Comparison of ENCODE assay signal across 12 mouse cellular contexts in genomic region chr4:134019210-134019609, GRCm38 (mm10). TPM values are rescaled to one million over a fixed set of nuclear protein-coding genes. Genes with fewer than 3 reads are reported as not detected.
DNase-seq lines count a peak whose midpoint lies in the region; ATAC-seq and TF ChIP-seq lines count a peak whose summit lies in the region.
"Had no signal": no experiment of that assay in that cellular context is flagged by ENCODE, and none has a peak within 500 bp of the region (broad histone marks: within the 10 kb centered on the region; RNA-seq: fewer than 3 reads in every experiment).

No protein-coding gene starts in this region.

- H3K4me2 ChIP-seq in hindbrain, embryonic 14.5 days (replicated peaks), result peak overlapping the region; percentile 63
- H3K4me2 ChIP-seq in midbrain, embryonic 15.5 days, result peak overlapping the region; percentile 63

- H3K27ac ChIP-seq in ES-E14 (ENCODE audit: insufficient read depth, low read depth, low read length, poor library complexity, severe bottlenecking), result peak overlapping the region; percentile 80; the same call in 1 of the 2 replicates
- H3K27ac ChIP-seq in hindbrain, embryonic 14.5 days, result 0 out of 2 replicates have a peak overlapping the region, but pooled peaks have one; percentile 18
- peak overlapping the region; percentile 60; the same call in 1 of the 2 replicates for H3K27ac ChIP-seq in midbrain, embryonic 15.5 days
- H3K27ac ChIP-seq: limb, embryonic 13.5 days had no signal

- no peak for ATAC-seq in hindbrain, embryonic 14.5 days (ENCODE audit: low FRiP score)
- peak; percentile 52; the same call in 1 of the 2 replicates for ATAC-seq in midbrain, embryonic 15.5 days (replicated peaks)

- H3K9ac ChIP-seq in ES-E14 (ENCODE audit: insufficient read depth, low read depth, low read length, poor library complexity, severe bottlenecking), result no peak overlapping the region; the same call in 1 of the 2 replicates
- H3K9ac ChIP-seq in hindbrain, embryonic 14.5 days, result peak overlapping the region; percentile 5; the same call in 1 of the 2 replicates
- H3K9ac ChIP-seq in midbrain, embryonic 15.5 days, result no peak overlapping the region
- H3K9ac ChIP-seq: limb, embryonic 13.5 days had no signal

- peaks cover 19% of the 10 kb centered on the region for H3K27me3 ChIP-seq in hindbrain, embryonic 14.5 days (ENCODE audit: control insufficient read depth, insufficient read depth, low read length)
- peaks cover 11% of the 10 kb centered on the region; the same call in 1 of the 2 replicates for H3K27me3 ChIP-seq in midbrain, embryonic 15.5 days (replicated peaks)

- peak; percentile 46 for DNase-seq in ES-E14 (ENCODE audit: low read depth, low spot score)
- peak; percentile 90 for DNase-seq in embryo, embryonic 10.5 days (ENCODE audit: low spot score)
- no peak for DNase-seq in hindbrain, embryonic 14.5 days (ENCODE audit: low spot score)
- DNase-seq in lung, postnatal 14 days, result no peak
- DNase-seq in ovary, adult 18-20 months (ENCODE audit: low spot score), result no peak
- no peak for DNase-seq in left cerebral cortex, adult 8-10 months (ENCODE audit: low spot score in 2 of 2)

- no peaks in the 10 kb centered on the region for H3K9me3 ChIP-seq in ES-E14 (ENCODE audit: control insufficient read depth, insufficient read depth, low read depth, low read length)
- H3K9me3 ChIP-seq in hindbrain, embryonic 14.5 days (ENCODE audit: control insufficient read depth, low read length), result no peaks in the 10 kb centered on the region
- H3K9me3 ChIP-seq in midbrain, embryonic 15.5 days, result no peaks in the 10 kb centered on the region
- H3K9me3 ChIP-seq: limb, embryonic 13.5 days had no signal

- 0% methylated on average over 9 of the region's 10 CpGs for WGBS in hindbrain, embryonic 14.5 days
- 0% methylated on average over 9 of the region's 10 CpGs for WGBS in midbrain, embryonic 15.5 days

- peaks cover 4% of the 10 kb centered on the region; the same call in 1 of the 2 replicates for H3K36me3 ChIP-seq in ES-E14 (ENCODE audit: control insufficient read depth, insufficient read depth, low read length, poor library complexity, severe bottlenecking)
- no peaks in the 10 kb centered on the region for H3K36me3 ChIP-seq in hindbrain, embryonic 14.5 days (replicated peaks; ENCODE audit: control insufficient read depth, insufficient read depth)
- H3K36me3 ChIP-seq in midbrain, embryonic 15.5 days (replicated peaks), result no peaks in the 10 kb centered on the region
- H3K36me3 ChIP-seq: limb, embryonic 13.5 days had no signal

- peaks cover 0 to 10% of the 10 kb centered on the region in 2 experiments; a peak in 3 of 4 replicates for H3K4me1 ChIP-seq in ES-E14 (ENCODE audit: control insufficient read depth in 2 of 2, insufficient read depth in 2 of 2, low read length in 2 of 2, poor library complexity in 1 of 2)
- H3K4me1 ChIP-seq in hindbrain, embryonic 14.5 days (replicated peaks; ENCODE audit: control insufficient read depth, insufficient read depth, low read length), result peaks cover 23% of the 10 kb centered on the region
- H3K4me1 ChIP-seq in midbrain, embryonic 15.5 days, result peaks cover 38% of the 10 kb centered on the region

- H3K4me3 ChIP-seq in ES-E14 (ENCODE audit: insufficient read depth in 1 of 2, low read depth in 1 of 2, low read length in 2 of 2, poor library complexity in 1 of 2, severe bottlenecking in 1 of 2), result peak overlapping the region; percentile 85 to 88
- H3K4me3 ChIP-seq in hindbrain, embryonic 14.5 days (replicated peaks; ENCODE audit: low read length), result peak overlapping the region; percentile 14; the same call in 1 of the 2 replicates
- H3K4me3 ChIP-seq in midbrain, embryonic 15.5 days, result peak overlapping the region; percentile 37

- in situ Hi-C loops in ES-E14 (cut with MboI; ENCODE audit: low sequenced_read_pairs in 2 of 2, unreplicated experiment in 2 of 2), result no loop called here

TF ChIP-seq in ES-E14, 5 proteins besides CTCF, POLR2A, EP300 and RAD21:
- TF ChIP-seq ZC3H11A (IDR thresholded peaks at IDR 0.05; ENCODE audit: borderline replicate concordance, low read depth, low read length) (no peak), MAFK (IDR thresholded peaks at IDR 0.05; ENCODE audit: insufficient read depth, low read depth, low read length) (no peak), HCFC1 (IDR thresholded peaks at IDR 0.05; ENCODE audit: borderline replicate concordance, insufficient read depth, low read length) (no peak), CHD2 (IDR thresholded peaks at IDR 0.05; ENCODE audit: low read depth, low read length) (no peak), ZNF384 (IDR thresholded peaks at IDR 0.05; ENCODE audit: low read depth, low read length) (no peak)

RNA-seq across cellular contexts. Expression of gene Lin28a, which starts 0.6 kb away (rescaled TPM):
- total RNA-seq in ES-E14 (2012; rRNA removed), result 84.7 and 134 TPM in 2 replicates
- 0.13 and 0.27 TPM in 2 replicates for polyA plus RNA-seq in hindbrain, embryonic 14.5 days (2014; fragmentation: Nextera tagmentation; extraction: Ambion mirVana)
- 0.27 and 0.64 TPM in 2 replicates for polyA plus RNA-seq in midbrain, embryonic 15.5 days (2015; fragmentation: Nextera tagmentation; extraction: Ambion mirVana)
- total RNA-seq in left cerebral cortex, adult 8-10 months (2022), result not detected
- polyA plus RNA-seq: small intestine, adult 2 months; urinary bladder, adult 2 months had no signal

RNA-seq across cellular contexts. Expression of gene Dhdds, which starts 18.5 kb away (rescaled TPM):
- 20.9 and 24.6 TPM in 2 replicates for total RNA-seq in ES-E14 (2012; rRNA removed)
- 49.3 and 49.6 TPM in 2 replicates for polyA plus RNA-seq in hindbrain, embryonic 14.5 days (2014; fragmentation: Nextera tagmentation; extraction: Ambion mirVana)
- 45.9 and 48.2 TPM in 2 replicates for polyA plus RNA-seq in midbrain, embryonic 15.5 days (2015; fragmentation: Nextera tagmentation; extraction: Ambion mirVana)
- 10 to 100 TPM; 63.6 to 73.6 (median 68.4) TPM for total RNA-seq in left cerebral cortex, adult 8-10 months (2022)

RNA-seq across cellular contexts. Expression of gene Zfp683, which starts 34.4 kb away (rescaled TPM):
- not detected in 2 replicates for total RNA-seq in ES-E14 (2012; rRNA removed)
- polyA plus RNA-seq in hindbrain, embryonic 14.5 days (2014; fragmentation: Nextera tagmentation; extraction: Ambion mirVana), result not detected in 2 replicates
- not detected in 2 replicates for polyA plus RNA-seq in midbrain, embryonic 15.5 days (2015; fragmentation: Nextera tagmentation; extraction: Ambion mirVana)
- total RNA-seq in left cerebral cortex, adult 8-10 months (2022), result not detected
- total RNA-seq: adrenal gland, postnatal 4 days; gastrocnemius, adult 8-10 months had no signal
- polyA plus RNA-seq: limb, embryonic 13.5 days had no signal

RNA-seq across cellular contexts. Expression of gene Crybg2, which starts 41.4 kb away (rescaled TPM):
- total RNA-seq in ES-E14 (2012; rRNA removed), result 12.6 and 30.9 TPM in 2 replicates
- 3.0 and 4.7 TPM in 2 replicates for polyA plus RNA-seq in hindbrain, embryonic 14.5 days (2014; fragmentation: Nextera tagmentation; extraction: Ambion mirVana)
- polyA plus RNA-seq in midbrain, embryonic 15.5 days (2015; fragmentation: Nextera tagmentation; extraction: Ambion mirVana), result 2.4 and 4.2 TPM in 2 replicates
- total RNA-seq in left cerebral cortex, adult 8-10 months (2022), result 1 to 10 TPM; 3.6 to 6.8 (median 5.8) TPM
- total RNA-seq: gastrocnemius, adult 8-10 months had no signal

RNA-seq across cellular contexts. Expression of gene Hmgn2, which starts 50.8 kb away (rescaled TPM):
- total RNA-seq in ES-E14 (2012; rRNA removed), result 196 and 205 TPM in 2 replicates
- polyA plus RNA-seq in hindbrain, embryonic 14.5 days (2014; fragmentation: Nextera tagmentation; extraction: Ambion mirVana), result 1,104 and 1,147 TPM in 2 replicates
- polyA plus RNA-seq in midbrain, embryonic 15.5 days (2015; fragmentation: Nextera tagmentation; extraction: Ambion mirVana), result 876 and 917 TPM in 2 replicates
- total RNA-seq in left cerebral cortex, adult 8-10 months (2022), result 100 to 1,000 TPM; 115 to 129 (median 119) TPM

Comparison
In these comparisons a context has a peak if more than half of its experiments do, and no peak if none do; other contexts are left out.
1. DNase-seq: peak in ES-E14 (single experiment) and embryo, embryonic 10.5 days (single experiment); none in hindbrain, embryonic 14.5 days (single experiment), lung, postnatal 14 days (single experiment), ovary, adult 18-20 months (single experiment) and left cerebral cortex, adult 8-10 months (0 of 2).
2. H3K27ac ChIP-seq: peak in every context shown above with its lines; median percentile 80 in ES-E14; 60 in midbrain, embryonic 15.5 days; 18 in hindbrain, embryonic 14.5 days.
3. H3K4me3 ChIP-seq: peak in every context shown above with its lines; median percentile 86 in ES-E14; 37 in midbrain, embryonic 15.5 days; 14 in hindbrain, embryonic 14.5 days.
4. RNA of gene Lin28a, which starts 0.6 kb away (total RNA-seq): 84.7 to 134 TPM in ES-E14; not detected in left cerebral cortex, adult 8-10 months; every median in the first group is over 10 times any median in the second.